Comparison of ENCODE assay signal across 8 mouse cellular contexts in the genomic region with DNA sequence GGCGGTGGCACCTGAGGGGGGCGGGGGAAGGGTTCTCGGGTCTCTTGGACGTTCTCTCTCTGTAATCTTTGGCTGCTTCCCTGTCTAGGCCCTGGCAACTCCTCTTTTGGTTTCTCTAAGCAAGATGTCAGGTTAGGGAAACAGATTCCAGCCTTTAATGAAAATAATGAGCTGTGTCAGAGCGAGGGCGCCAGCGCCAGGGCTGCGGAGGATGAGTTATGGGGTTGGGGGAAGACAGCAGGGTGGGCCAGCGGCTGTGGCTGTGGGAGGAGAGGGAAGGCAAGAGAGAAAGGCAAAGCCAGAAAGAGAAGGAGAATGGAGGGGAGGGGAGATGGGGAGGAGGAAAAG.
DNase-seq lines count a peak whose midpoint lies in the region; ATAC-seq and TF ChIP-seq lines count a peak whose summit lies in the region.

No protein-coding gene starts in this region.

- no peak; the same call in 1 of the 2 replicates for ATAC-seq in midbrain, postnatal 0 days (ENCODE audit: low FRiP score)
- ATAC-seq in megakaryocyte, adult 5-6 weeks (ENCODE audit: poor library complexity, severe bottlenecking): no peak

- TF ChIP-seq CTCF in thymus, adult 2 months (IDR thresholded peaks at IDR 0.05; ENCODE audit: borderline replicate concordance, control insufficient read depth, extremely low read depth, insufficient read depth, low read length, poor library complexity): no peak
- TF ChIP-seq CTCF in liver, adult 2 months (IDR thresholded peaks at IDR 0.05; ENCODE audit: low read depth, low read length): no peak
- no peak for TF ChIP-seq CTCF in midbrain, postnatal 0 days (IDR thresholded peaks at IDR 0.05)

- 37% methylated on average over 9 of the region's 9 CpGs for WGBS in thymus, adult 2 months
- 32% methylated on average over 9 of the region's 9 CpGs for WGBS in liver, adult 2 months
- 24% methylated on average over 9 of the region's 9 CpGs for WGBS in midbrain, postnatal 0 days

- DNase-seq in thymus, adult 2 months: no peak
- no peak for DNase-seq in thymus, postnatal 0 days (ENCODE audit: low spot score)
- DNase-seq in heart, postnatal 4 days: peak; percentile 27
- DNase-seq in liver, adult 2 months (ENCODE audit: extremely low read depth, low read depth, low spot score): no peak
- peak; percentile 30 for DNase-seq in midbrain, postnatal 0 days (ENCODE audit: low spot score)
- no peak for DNase-seq in c-Kit-positive CD71-positive TER-119-positive erythroid progenitor cells, embryonic 14.5 days (ENCODE audit: low spot score)
- no peak for DNase-seq in left cerebral cortex, postnatal 14 days (ENCODE audit: low spot score in 2 of 2)

- H3K9ac ChIP-seq in liver, adult 2 months (ENCODE audit: low read depth, low read length): peak overlapping the region; percentile 78
- peak overlapping the region; percentile 33; the same call in 1 of the 2 replicates for H3K9ac ChIP-seq in midbrain, postnatal 0 days (replicated peaks; ENCODE audit: low read length, poor library complexity, severe bottlenecking)

- H3K79me2 ChIP-seq in liver, adult 2 months (ENCODE audit: control insufficient read depth, insufficient read depth, low read length): no peaks in the 10 kb centered on the region

- no peak for TF ChIP-seq POLR2A in thymus, adult 2 months (IDR thresholded peaks at IDR 0.05; ENCODE audit: control insufficient read depth, extremely low read depth, insufficient read depth, low read length, poor library complexity)
- no peak for TF ChIP-seq POLR2A in liver, adult 2 months (IDR thresholded peaks at IDR 0.05; ENCODE audit: extremely low read depth, insufficient read depth, low read length)

- no peaks in the 10 kb centered on the region for H3K27me3 ChIP-seq in thymus, adult 2 months (ENCODE audit: control insufficient read depth, insufficient read depth, low read length)
- no peaks in the 10 kb centered on the region for H3K27me3 ChIP-seq in liver, adult 2 months (ENCODE audit: control insufficient read depth, insufficient read depth, low read length)
- no peaks in the 10 kb centered on the region for H3K27me3 ChIP-seq in midbrain, postnatal 0 days (ENCODE audit: insufficient read depth, low read length)

- H3K9me3 ChIP-seq in midbrain, postnatal 0 days (ENCODE audit: low read length): no peaks in the 10 kb centered on the region

- peaks cover 19% of the 10 kb centered on the region for H3K4me1 ChIP-seq in thymus, adult 2 months (replicated peaks; ENCODE audit: control insufficient read depth, insufficient read depth, low read length)
- H3K4me1 ChIP-seq in liver, adult 2 months (ENCODE audit: control insufficient read depth, insufficient read depth, low read length): no peaks in the 10 kb centered on the region
- peaks cover 9% of the 10 kb centered on the region for H3K4me1 ChIP-seq in midbrain, postnatal 0 days (ENCODE audit: insufficient read depth, low read length)

- H3K4me2 ChIP-seq in midbrain, postnatal 0 days (ENCODE audit: low read depth, low read length, poor library complexity, severe bottlenecking): peak overlapping the region; percentile 9; the same call in 1 of the 2 replicates

- no peaks in the 10 kb centered on the region for H3K36me3 ChIP-seq in thymus, adult 2 months (ENCODE audit: control insufficient read depth, insufficient read depth, low read length)
- no peaks in the 10 kb centered on the region for H3K36me3 ChIP-seq in liver, adult 2 months (ENCODE audit: control insufficient read depth, insufficient read depth, low read length)
- H3K36me3 ChIP-seq in midbrain, postnatal 0 days (ENCODE audit: insufficient read depth, low read length): no peaks in the 10 kb centered on the region

- H3K27ac ChIP-seq in thymus, adult 2 months (ENCODE audit: control insufficient read depth, insufficient read depth, low read length): no peak overlapping the region
- H3K27ac ChIP-seq in liver, adult 2 months (replicated peaks; ENCODE audit: insufficient read depth, low read depth, low read length): peak overlapping the region; percentile 63
- H3K27ac ChIP-seq in midbrain, postnatal 0 days (ENCODE audit: low read depth, low read length): peak overlapping the region; percentile 55

- H3K4me3 ChIP-seq in thymus, adult 2 months (ENCODE audit: control insufficient read depth, insufficient read depth, low read length): peak overlapping the region; percentile 58
- H3K4me3 ChIP-seq in liver, adult 2 months (ENCODE audit: insufficient read depth, low read depth, low read length): peak overlapping the region; percentile 72
- no peak overlapping the region for H3K4me3 ChIP-seq in midbrain, postnatal 0 days (ENCODE audit: low read depth, low read length)

- intact Hi-C loops in left cerebral cortex, postnatal 14 days (cut with DNase I): no loop called here

Comparison
In these comparisons a context has a peak if more than half of its experiments do, and no peak if none do; other contexts are left out.
1. DNase-seq: peak in heart, postnatal 4 days (single experiment) and midbrain, postnatal 0 days (single experiment); none in thymus, adult 2 months (single experiment), thymus, postnatal 0 days (single experiment), liver, adult 2 months (single experiment), c-Kit-positive CD71-positive TER-119-positive erythroid progenitor cells, embryonic 14.5 days (single experiment) and left cerebral cortex, postnatal 14 days (0 of 2).